Mouse (Mus musculus): Measurements from ENCODE around the gene Cdrt4. TPM values are rescaled to one million over a fixed set of nuclear protein-coding genes. Genes with fewer than 3 reads are reported as not detected.

The Cdrt4 gene
- total and polyA plus RNA-seq, 3 experiments, result not detected

DNA sequence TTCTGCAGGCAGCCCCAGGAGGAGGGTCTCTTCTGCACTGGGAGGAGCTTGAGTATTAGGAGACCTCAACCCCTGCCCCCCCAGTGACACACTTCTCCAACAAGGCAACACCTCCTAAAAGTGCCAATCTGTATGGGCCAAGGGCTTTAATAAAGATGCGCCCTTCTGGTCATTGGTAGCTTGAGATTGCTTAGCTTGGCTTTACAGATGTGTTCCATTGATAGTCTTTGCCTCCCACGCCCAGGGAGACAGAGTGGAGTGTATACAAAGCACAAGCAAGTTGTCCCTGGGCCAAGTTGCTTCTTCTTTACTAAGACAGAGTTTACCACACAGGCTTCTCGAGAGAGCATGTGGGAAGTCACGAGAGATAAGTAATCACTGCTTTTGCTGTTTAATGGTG is 20.4 kb upstream of the Cdrt4 start:
- Histone ChIP-seq H3K27ac (ENCODE audit: control insufficient read depth, low read depth, low read length) (no peak overlapping the region), H3K9me3 (replicated peaks; ENCODE audit: insufficient read depth, low read length) (no peaks in the 10 kb centered on the region), H3K79me2 (ENCODE audit: control insufficient read depth, insufficient read depth, low read length, poor library complexity) (no peaks in the 10 kb centered on the region), H3K4me1 (ENCODE audit: control insufficient read depth in 1 of 2, insufficient read depth in 2 of 2, low read length in 2 of 2) (peaks cover 0 to 18% of the 10 kb centered on the region in 2 experiments), H3K27me3 (ENCODE audit: control insufficient read depth in 1 of 2, insufficient read depth in 2 of 2, low read length in 2 of 2) (no peaks in the 10 kb centered on the region), H3K9ac (ENCODE audit: control insufficient read depth, low read depth, low read length, poor library complexity, severe bottlenecking) (no peak overlapping the region), H3K36me3 (ENCODE audit: control insufficient read depth in 1 of 2, insufficient read depth in 2 of 2, low read length in 2 of 2) (peaks cover 0 to 16% of the 10 kb centered on the region in 2 experiments; a peak in 2 of 4 replicates), H3K4me3 (ENCODE audit: control insufficient read depth in 1 of 2, insufficient read depth in 1 of 2, low read depth in 2 of 2, low read length in 2 of 2) (no peak overlapping the region)
- DNase-seq (ENCODE audit: low read depth, low spot score), result peak; percentile 59
- TF ChIP-seq EP300 (IDR thresholded peaks at IDR 0.05; ENCODE audit: low read depth in 1 of 2, low read length in 2 of 2), result peak; percentile 21 to 45
- TF ChIP-seq MAX (IDR thresholded peaks at IDR 0.05; ENCODE audit: low read length), result peak; percentile 12; the same call in 1 of the 2 replicates
- no peak for TF ChIP-seq TCF12 (IDR thresholded peaks at IDR 0.05; ENCODE audit: low read depth, low read length)
- peak; percentile 54; the same call in 1 of the 2 replicates for TF ChIP-seq RCOR1 (IDR thresholded peaks at IDR 0.05; ENCODE audit: low read depth, low read length)
- TF ChIP-seq BHLHE40 (IDR thresholded peaks at IDR 0.05; ENCODE audit: borderline replicate concordance, low read depth, low read length), result peak; percentile 38; the same call in 1 of the 2 replicates
- TF ChIP-seq SMC3 (IDR thresholded peaks at IDR 0.05; ENCODE audit: low read depth, low read length), result no peak
- no peak for TF ChIP-seq UBTF (IDR thresholded peaks at IDR 0.05; ENCODE audit: borderline replicate concordance, insufficient read depth, low read depth, low read length)
- no peak for TF ChIP-seq RAD21 (IDR thresholded peaks at IDR 0.05; ENCODE audit: low read depth, low read length)
- TF ChIP-seq GATA1 (IDR thresholded peaks at IDR 0.05; ENCODE audit: low read depth, low read length), result 0 out of 2 replicates have a peak, but pooled peaks have one; percentile 6
- peak; percentile 56 for TF ChIP-seq TAL1 (IDR thresholded peaks at IDR 0.05; ENCODE audit: low read length)

DNA sequence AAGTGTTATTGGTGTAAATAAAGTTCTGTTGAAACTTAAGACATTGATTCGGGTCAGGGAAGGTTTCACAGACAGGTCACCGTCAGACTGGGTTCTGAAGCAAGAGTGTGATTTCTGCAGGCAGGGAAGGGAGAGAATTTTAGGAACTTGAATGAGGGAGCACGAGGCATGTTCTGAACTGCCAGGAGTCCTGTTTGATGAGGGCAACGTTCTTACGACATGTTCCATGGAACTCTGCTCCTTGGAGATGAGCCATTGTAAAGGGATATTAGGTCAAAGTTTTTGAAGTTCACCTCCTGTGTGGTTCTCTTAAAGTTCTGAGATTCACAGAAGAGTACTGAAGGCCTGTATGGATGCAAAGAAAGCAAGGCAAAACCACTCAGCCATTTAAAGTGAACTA is 19.9 kb upstream of the Cdrt4 start:
- H3K4me1 ChIP-seq (ENCODE audit: control insufficient read depth in 1 of 2, insufficient read depth in 2 of 2, low read length in 2 of 2), result peaks cover 0 to 18% of the 10 kb centered on the region in 2 experiments
- no peaks in the 10 kb centered on the region for H3K9me3 ChIP-seq (replicated peaks; ENCODE audit: insufficient read depth, low read length)
- no peak overlapping the region for H3K9ac ChIP-seq (ENCODE audit: control insufficient read depth, low read depth, low read length, poor library complexity, severe bottlenecking)
- TF ChIP-seq RCOR1 (IDR thresholded peaks at IDR 0.05; ENCODE audit: low read depth, low read length), result no peak
- TF ChIP-seq POLR2A (IDR thresholded peaks at IDR 0.05; ENCODE audit: control insufficient read depth in 1 of 2, insufficient read depth in 1 of 2, low read depth in 1 of 2, low read length in 2 of 2, poor library complexity in 1 of 2), result no peak
- TF ChIP-seq POLR2AphosphoS2 (IDR thresholded peaks at IDR 0.05; ENCODE audit: low read length), result no peak
- no peak for TF ChIP-seq CHD1 (IDR thresholded peaks at IDR 0.05; ENCODE audit: low read depth, low read length)
- TF ChIP-seq RAD21 (IDR thresholded peaks at IDR 0.05; ENCODE audit: low read depth, low read length), result no peak
- H3K36me3 ChIP-seq (ENCODE audit: control insufficient read depth in 1 of 2, insufficient read depth in 2 of 2, low read length in 2 of 2), result peaks cover 0 to 16% of the 10 kb centered on the region in 2 experiments; a peak in 2 of 4 replicates
- no peaks in the 10 kb centered on the region for H3K79me2 ChIP-seq (ENCODE audit: control insufficient read depth, insufficient read depth, low read length, poor library complexity)
- no peak for DNase-seq (ENCODE audit: low read depth, low spot score)
- no peak overlapping the region for H3K27ac ChIP-seq (ENCODE audit: control insufficient read depth, low read depth, low read length)
- H3K27me3 ChIP-seq (ENCODE audit: control insufficient read depth in 1 of 2, insufficient read depth in 2 of 2, low read length in 2 of 2), result no peaks in the 10 kb centered on the region
- no peak overlapping the region for H3K4me3 ChIP-seq (ENCODE audit: control insufficient read depth in 1 of 2, insufficient read depth in 1 of 2, low read depth in 2 of 2, low read length in 2 of 2)

DNA sequence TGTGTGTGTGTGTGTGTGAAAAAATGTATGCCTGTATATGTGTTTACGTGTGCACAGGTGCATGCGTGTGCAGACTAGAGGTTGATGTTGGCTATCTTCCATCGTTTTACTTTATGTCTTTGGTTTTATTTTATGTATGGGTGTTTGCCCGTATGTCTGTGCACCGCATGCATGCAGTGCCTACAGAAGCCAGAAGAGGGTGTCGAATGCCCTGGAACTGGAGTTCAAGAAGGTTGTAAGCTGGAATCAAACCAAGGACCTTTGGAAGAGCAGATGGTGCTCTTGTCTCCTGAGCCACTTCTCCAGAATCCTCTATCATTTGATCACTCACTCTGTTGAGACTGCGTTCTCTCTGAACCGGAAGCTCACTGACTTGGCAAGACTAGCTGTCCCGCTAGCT is 17.9 kb upstream of the Cdrt4 start:
- Histone ChIP-seq H3K27me3 (ENCODE audit: control insufficient read depth in 1 of 2, insufficient read depth in 2 of 2, low read length in 2 of 2) (no peaks in the 10 kb centered on the region), H3K4me1 (ENCODE audit: control insufficient read depth in 1 of 2, insufficient read depth in 2 of 2, low read length in 2 of 2) (peaks cover 0 to 18% of the 10 kb centered on the region in 2 experiments), H3K9ac (ENCODE audit: control insufficient read depth, low read depth, low read length, poor library complexity, severe bottlenecking) (no peak overlapping the region), H3K9me3 (replicated peaks; ENCODE audit: insufficient read depth, low read length) (no peaks in the 10 kb centered on the region), H3K79me2 (ENCODE audit: control insufficient read depth, insufficient read depth, low read length, poor library complexity) (no peaks in the 10 kb centered on the region), H3K36me3 (ENCODE audit: control insufficient read depth in 1 of 2, insufficient read depth in 2 of 2, low read length in 2 of 2) (peaks cover 0 to 16% of the 10 kb centered on the region in 2 experiments; a peak in 2 of 4 replicates), H3K27ac (ENCODE audit: control insufficient read depth, low read depth, low read length) (no peak overlapping the region), H3K4me3 (ENCODE audit: control insufficient read depth in 1 of 2, insufficient read depth in 1 of 2, low read depth in 2 of 2, low read length in 2 of 2) (no peak overlapping the region)
- no peak for TF ChIP-seq SIN3A (IDR thresholded peaks at IDR 0.05; ENCODE audit: low read length)
- peak in 1 of 3 experiments; percentile 16; a peak in 1 of 6 replicates for TF ChIP-seq CTCF (IDR thresholded peaks at IDR 0.05 in 2 of 3, conservative IDR thresholded peaks at IDR 0.05 in 1 of 3; ENCODE audit: control insufficient read depth in 1 of 3, insufficient read depth in 1 of 3, low read depth in 2 of 3, low read length in 3 of 3, poor library complexity in 1 of 3, severe bottlenecking in 1 of 3)
- TF ChIP-seq RAD21 (IDR thresholded peaks at IDR 0.05; ENCODE audit: low read depth, low read length), result no peak; the same call in 1 of the 2 replicates
- DNase-seq (ENCODE audit: low read depth, low spot score), result no peak
